Mouse (Mus musculus) thymus, adult 2 months (tissue): Measurements from ENCODE around the gene Fgfr2. TPM values are rescaled to one million over a fixed set of nuclear protein-coding genes. Genes with fewer than 3 reads are reported as not detected.

Experiments
- DNase-seq: peaks from one replicate; pipeline ENCODE4 v3.0.0; 2021
- H3K27ac ChIP-seq: fragments of 200-500 bp; 2 replicates; pipeline ENCODE4 v1.5.1; 2012; ENCODE audit warnings: low read length, control low read depth; ENCODE audit not compliant: control insufficient read depth, insufficient read depth
- H3K27me3 ChIP-seq: fragments of 200-500 bp; 2 replicates; pipeline ENCODE4 v1.6.1; 2012; ENCODE audit warnings: mild to moderate bottlenecking, low read length, moderate library complexity, mixed read lengths; ENCODE audit not compliant: control insufficient read depth, insufficient read depth
- H3K36me3 ChIP-seq: fragments of 200-500 bp; 2 replicates; pipeline ENCODE4 v1.6.1; 2012; ENCODE audit warnings: mild to moderate bottlenecking, low read length, moderate library complexity; ENCODE audit not compliant: control insufficient read depth, insufficient read depth
- H3K4me1 ChIP-seq: fragments of 200-500 bp; replicated peaks from 2 replicates; pipeline ENCODE4 v1.6.1; 2012; ENCODE audit warnings: low read length; ENCODE audit not compliant: control insufficient read depth, insufficient read depth
- H3K4me3 ChIP-seq: fragments of 200-500 bp; 2 replicates; pipeline ENCODE4 v1.5.1; 2012; ENCODE audit warnings: mild to moderate bottlenecking, low read length, control low read depth, moderate library complexity; ENCODE audit not compliant: control insufficient read depth, insufficient read depth
- CTCF ChIP-seq: fragments of 200-500 bp; IDR thresholded peaks from 2 replicates; pipeline ENCODE4 v1.5.1; 2012; ENCODE audit warnings: mild to moderate bottlenecking, control low read depth, low read length, moderate library complexity, borderline replicate concordance; ENCODE audit not compliant: control insufficient read depth, poor library complexity, insufficient read depth; ENCODE audit errors: extremely low read depth
- POLR2A ChIP-seq: fragments of 200-500 bp; IDR thresholded peaks from 2 replicates; pipeline ENCODE4 v1.6.1; 2012; ENCODE audit warnings: mild to moderate bottlenecking, low read length, control low read depth, moderate library complexity; ENCODE audit not compliant: control insufficient read depth, poor library complexity, insufficient read depth; ENCODE audit errors: extremely low read depth
- WGBS: fragments of 180-500 bp; shearing (Covaris S2); methylation state at CpG from one replicate; pipeline ENCODE4 v1.1.7; 2018; 5-methylcytosine and 5-hydroxymethylcytosine counted together
- polyA plus RNA-seq: library from polyadenylated mRNA; depleted of rRNA; stranded (reverse); fragments of >200 nt; gene quantifications from 2 replicates; pipeline ENCODE4 v1.2.3, GENCODE M21; 2012

Gene Fgfr2
- polyA plus RNA-seq, 1 experiment = 12.1 TPM

DNA sequence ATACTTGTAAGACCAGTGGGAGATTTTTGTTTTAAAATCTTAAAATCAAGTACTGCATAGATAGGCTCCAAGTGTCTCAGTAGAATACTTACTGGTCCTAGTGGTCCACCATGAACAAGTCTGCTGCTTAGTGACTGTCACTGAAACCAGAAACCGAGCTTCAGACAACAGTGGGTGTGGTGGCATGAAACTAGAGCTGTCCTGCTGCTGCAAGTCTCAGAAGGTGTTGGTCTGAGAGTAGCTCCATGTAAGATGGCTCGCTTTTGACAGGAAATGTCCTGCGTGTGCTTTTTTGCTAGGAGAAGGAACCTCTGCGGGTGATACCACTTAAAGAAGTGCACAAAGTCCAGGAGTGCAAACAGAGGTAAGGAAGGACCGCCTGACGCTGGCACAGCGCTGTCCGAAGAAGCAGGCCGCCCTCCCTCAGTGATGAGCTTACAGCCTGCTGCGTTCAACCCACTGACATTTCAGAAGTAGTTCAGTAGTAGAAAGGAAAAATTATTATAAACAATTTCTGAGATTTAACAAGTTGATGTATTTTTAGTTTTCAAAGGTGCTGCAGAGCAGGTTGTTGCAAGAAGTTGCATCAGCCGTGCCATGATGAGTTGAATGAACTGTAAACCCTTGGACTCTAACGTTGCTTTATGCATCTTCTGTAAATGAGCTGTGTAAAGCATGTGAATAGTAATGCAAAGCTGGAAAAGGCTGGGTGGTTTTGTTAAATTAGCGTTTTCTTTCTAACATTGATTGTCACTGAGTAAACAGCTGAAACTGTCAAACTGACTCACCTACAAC, 2218.4 kb downstream of the Fgfr2 start:
- DNase-seq = no peak
- Histone ChIP-seq H3K27ac (no peak overlapping the region), H3K4me1 (peaks cover 5% of the 10 kb centered on the region), H3K36me3 (no peaks in the 10 kb centered on the region), H3K4me3 (no peak overlapping the region), H3K27me3 (no peaks in the 10 kb centered on the region)
- TF ChIP-seq CTCF (no peak), POLR2A (no peak)
- 94% methylated on average over 13 of the region's 13 CpGs for WGBS

DNA sequence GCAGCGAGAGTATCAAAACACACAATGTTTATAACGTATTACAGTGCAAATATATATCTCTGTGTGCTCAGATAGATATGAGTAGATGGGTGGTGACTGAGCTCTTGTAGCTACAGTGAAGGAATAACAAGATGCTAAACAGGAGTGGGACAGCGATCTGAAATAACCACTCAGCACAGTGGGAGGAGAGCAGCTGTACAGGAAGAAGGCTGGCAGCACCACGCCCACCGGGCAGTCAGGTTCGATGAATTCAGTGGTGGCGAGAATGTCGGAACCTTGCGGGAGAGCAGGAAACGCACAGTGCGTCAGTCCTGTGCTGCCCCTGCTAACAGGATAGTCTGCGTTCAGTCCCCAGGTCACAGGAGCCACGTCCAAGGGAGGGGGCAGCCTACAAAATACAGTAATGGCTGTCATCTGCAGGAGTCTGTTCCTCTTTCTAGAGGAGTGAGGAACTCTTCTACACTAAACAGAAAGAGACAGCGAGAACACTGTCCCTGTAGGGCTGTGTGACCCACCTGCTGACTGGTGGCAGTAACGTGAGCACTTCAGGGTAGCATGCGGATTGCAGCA, 2219.6 kb downstream of the Fgfr2 start:
- H3K4me3 ChIP-seq = peak overlapping the region; percentile 52
- no peaks in the 10 kb centered on the region for H3K36me3 ChIP-seq
- WGBS = 12% methylated on average over 16 of the region's 16 CpGs
- TF ChIP-seq CTCF (no peak), POLR2A (no peak)
- peak; percentile 51 for DNase-seq
- no peak overlapping the region for H3K27ac ChIP-seq
- H3K4me1 ChIP-seq = peaks cover 5% of the 10 kb centered on the region
- H3K27me3 ChIP-seq = no peaks in the 10 kb centered on the region

DNA sequence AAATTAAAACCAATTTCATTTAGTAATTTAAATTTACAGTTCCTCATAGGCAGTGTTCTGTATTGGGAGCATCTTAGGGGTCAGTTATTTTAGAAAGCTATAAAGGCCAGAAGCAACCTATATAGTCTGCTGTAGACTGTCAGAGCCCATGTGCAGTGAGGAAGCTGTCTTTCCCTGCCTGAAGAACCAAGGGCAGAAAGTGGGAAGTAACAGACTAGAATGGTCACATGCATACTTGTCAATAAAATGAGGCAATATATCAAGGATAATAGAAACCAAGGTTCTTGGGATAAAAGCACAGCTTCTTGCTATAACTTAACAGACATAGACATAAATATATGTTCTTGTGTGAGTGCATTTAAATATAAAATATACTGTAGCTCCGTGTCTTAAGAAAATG, 2220.2 kb downstream of the Fgfr2 start:
- TF ChIP-seq POLR2A = no peak
- no peak for TF ChIP-seq CTCF
- H3K4me1 ChIP-seq = peaks cover 5% of the 10 kb centered on the region
- H3K36me3 ChIP-seq = no peaks in the 10 kb centered on the region
- H3K27me3 ChIP-seq = no peaks in the 10 kb centered on the region
- 92% methylated on average over 1 of the region's 1 CpGs for WGBS
- DNase-seq = no peak
- H3K4me3 ChIP-seq = no peak overlapping the region
- no peak overlapping the region for H3K27ac ChIP-seq

DNA sequence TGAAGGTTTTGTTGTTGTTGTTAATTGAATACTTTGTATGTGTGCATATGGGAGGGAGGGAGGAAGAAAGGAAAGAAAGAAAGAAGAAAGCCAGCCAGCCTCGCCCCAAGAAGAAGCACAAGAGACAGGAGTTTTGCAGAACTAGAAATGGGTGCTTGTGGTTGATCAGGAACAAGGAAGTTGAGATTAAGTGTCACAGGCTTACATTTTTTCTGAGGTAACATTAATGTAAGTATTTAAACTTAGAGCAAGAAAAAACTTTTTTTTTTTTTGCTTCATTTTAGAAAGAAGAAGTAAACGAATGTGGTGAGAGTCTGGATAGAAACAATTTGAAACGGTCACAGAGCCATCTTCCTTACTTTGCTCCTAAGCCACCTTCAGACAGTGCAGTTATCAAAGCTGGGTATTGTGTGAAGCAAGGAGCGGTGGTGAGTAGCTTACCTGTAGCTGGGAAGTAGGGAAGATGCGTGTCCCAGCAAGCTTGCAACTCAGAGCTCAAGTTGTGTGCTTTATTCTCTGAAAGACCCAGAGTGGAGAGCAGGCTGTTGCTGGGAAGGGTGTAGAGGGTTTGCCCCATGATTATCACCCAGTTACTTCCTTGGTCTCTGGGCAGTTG, 2222.8 kb downstream of the Fgfr2 start:
- no peaks in the 10 kb centered on the region for H3K27me3 ChIP-seq
- H3K36me3 ChIP-seq = no peaks in the 10 kb centered on the region
- no peak overlapping the region for H3K4me3 ChIP-seq
- no peak overlapping the region for H3K27ac ChIP-seq
- TF ChIP-seq CTCF (no peak), POLR2A (no peak)
- DNase-seq = no peak
- H3K4me1 ChIP-seq = peaks cover 5% of the 10 kb centered on the region
- WGBS = 48% methylated on average over 5 of the region's 5 CpGs

DNA sequence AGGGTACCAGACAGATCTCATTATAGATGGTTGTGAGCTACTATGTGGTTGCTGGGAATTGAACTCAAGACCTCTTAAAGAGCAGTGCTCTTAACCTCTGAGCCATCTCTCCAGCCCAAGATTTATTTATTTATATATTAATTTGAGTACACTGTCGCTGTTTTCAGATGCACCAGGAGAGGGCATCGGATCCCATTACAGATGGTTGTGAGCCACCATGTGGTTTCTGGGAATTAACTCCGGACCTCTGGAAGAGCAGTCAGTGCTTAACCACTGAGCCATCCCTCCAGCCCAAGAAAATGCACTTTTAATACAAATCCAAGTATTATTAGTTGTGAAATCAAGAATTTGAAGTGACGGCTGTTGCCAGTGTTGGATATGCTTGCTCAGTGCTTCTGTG, 2224.8 kb downstream of the Fgfr2 start:
- Histone ChIP-seq H3K4me1 (no peaks in the 10 kb centered on the region; the same call in 1 of the 2 replicates), H3K4me3 (no peak overlapping the region), H3K36me3 (no peaks in the 10 kb centered on the region), H3K27me3 (no peaks in the 10 kb centered on the region), H3K27ac (no peak overlapping the region)
- no peak for DNase-seq
- TF ChIP-seq CTCF (no peak), POLR2A (no peak)
- WGBS = 92% methylated on average over 4 of the region's 4 CpGs

DNA sequence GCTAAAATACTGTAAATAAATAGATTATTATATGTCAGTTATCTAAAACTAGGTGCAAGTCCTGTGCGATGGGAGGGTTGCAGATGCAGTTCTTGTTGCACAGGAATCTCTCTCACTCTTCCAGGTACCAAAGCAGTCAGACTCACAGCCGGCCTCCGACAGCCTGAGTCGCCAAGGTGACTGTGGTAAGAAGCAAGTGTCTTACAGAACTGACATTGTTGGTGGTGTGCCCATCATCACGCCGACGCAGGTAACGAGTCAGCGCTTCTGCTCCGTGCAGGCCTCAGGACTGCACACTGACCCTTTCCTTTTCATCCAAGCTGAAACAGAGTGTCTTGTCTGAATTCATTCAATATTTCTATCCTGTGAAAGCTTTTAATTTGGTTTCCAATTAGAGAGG, 2225.9 kb downstream of the Fgfr2 start:
- Histone ChIP-seq H3K27ac (no peak overlapping the region), H3K27me3 (no peaks in the 10 kb centered on the region), H3K36me3 (no peaks in the 10 kb centered on the region), H3K4me3 (no peak overlapping the region), H3K4me1 (peaks cover 6% of the 10 kb centered on the region)
- DNase-seq = no peak
- 97% methylated on average over 10 of the region's 10 CpGs for WGBS
- TF ChIP-seq POLR2A (no peak), CTCF (no peak)

DNA sequence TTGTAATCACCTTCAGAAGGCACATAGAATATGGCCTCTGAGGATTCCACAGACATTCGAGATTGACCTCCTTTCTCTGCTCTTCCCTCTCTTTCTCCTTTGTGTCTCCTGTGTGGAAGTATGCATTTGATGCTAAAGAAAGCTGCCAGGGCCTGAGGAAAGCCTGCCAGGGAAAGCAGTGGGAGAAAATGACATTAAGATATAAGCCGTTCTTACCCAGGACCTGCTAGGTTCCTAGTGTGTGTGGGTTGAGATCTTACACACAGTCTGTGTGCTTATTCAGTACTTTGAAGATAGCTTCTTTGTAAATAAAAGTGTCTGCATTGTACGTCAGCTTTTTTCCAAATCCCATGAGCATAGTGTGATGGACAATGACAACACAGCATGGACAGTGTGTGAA, 2227.1 kb downstream of the Fgfr2 start:
- no peak for DNase-seq
- H3K27me3 ChIP-seq = no peaks in the 10 kb centered on the region
- 89% methylated on average over 3 of the region's 3 CpGs for WGBS
- no peaks in the 10 kb centered on the region for H3K36me3 ChIP-seq
- peaks cover 6% of the 10 kb centered on the region for H3K4me1 ChIP-seq
- TF ChIP-seq CTCF (no peak), POLR2A (no peak)
- no peak overlapping the region for H3K4me3 ChIP-seq
- no peak overlapping the region for H3K27ac ChIP-seq
